Mouse (Mus musculus): ENCODE results near the gene Ugt1a8. TPM values are rescaled to one million over a fixed set of nuclear protein-coding genes. Genes with fewer than 3 reads are reported as not detected.
A peak's percentile ranks its signal among the peaks of the same experiment; 100 is the strongest.

Ugt1a8 gene
- total and polyA plus RNA-seq, 3 experiments: not detected

- peak; percentile 4 for DNase-seq (ENCODE audit: low read depth, low spot score)
- H3K36me3 ChIP-seq (ENCODE audit: control insufficient read depth in 1 of 2, insufficient read depth in 2 of 2, low read length in 2 of 2): peaks cover 0 to 4% of the 10 kb centered on the region in 2 experiments; a peak in 2 of 4 replicates
- no peak within 1 kb of the TSS for H3K27ac ChIP-seq (ENCODE audit: control insufficient read depth, low read depth, low read length)
- H3K79me2 ChIP-seq (ENCODE audit: control insufficient read depth, insufficient read depth, low read length, poor library complexity): no peaks in the 10 kb centered on the region
- no peak for TF ChIP-seq GABPA (IDR thresholded peaks at IDR 0.05; ENCODE audit: low read depth, low read length)
- TF ChIP-seq EP300 (IDR thresholded peaks at IDR 0.05; ENCODE audit: low read depth in 1 of 2, low read length in 2 of 2): no peak
- no peak for TF ChIP-seq RCOR1 (IDR thresholded peaks at IDR 0.05; ENCODE audit: low read depth, low read length)
- no peak within 1 kb of the TSS for H3K4me3 ChIP-seq (ENCODE audit: control insufficient read depth in 1 of 2, insufficient read depth in 1 of 2, low read depth in 2 of 2, low read length in 2 of 2)
- H3K9ac ChIP-seq (ENCODE audit: control insufficient read depth, low read depth, low read length, poor library complexity, severe bottlenecking): no peak within 1 kb of the TSS
- no peaks in the 10 kb centered on the region for H3K9me3 ChIP-seq (replicated peaks; ENCODE audit: insufficient read depth, low read length)
- H3K4me1 ChIP-seq (ENCODE audit: control insufficient read depth in 1 of 2, insufficient read depth in 2 of 2, low read length in 2 of 2): no peaks in the 10 kb centered on the region
- H3K27me3 ChIP-seq (ENCODE audit: control insufficient read depth in 1 of 2, insufficient read depth in 2 of 2, low read length in 2 of 2): no peaks in the 10 kb centered on the region
These were observed 124.2 kb downstream of the Ugt1a8 start, which contains the start of gene Ugt1a1 for GRCm38 (mm10) chr1:88211812-88212211. TSS of gene Ugt1a1 (plus strand) at chr1:88211959.

DNA sequence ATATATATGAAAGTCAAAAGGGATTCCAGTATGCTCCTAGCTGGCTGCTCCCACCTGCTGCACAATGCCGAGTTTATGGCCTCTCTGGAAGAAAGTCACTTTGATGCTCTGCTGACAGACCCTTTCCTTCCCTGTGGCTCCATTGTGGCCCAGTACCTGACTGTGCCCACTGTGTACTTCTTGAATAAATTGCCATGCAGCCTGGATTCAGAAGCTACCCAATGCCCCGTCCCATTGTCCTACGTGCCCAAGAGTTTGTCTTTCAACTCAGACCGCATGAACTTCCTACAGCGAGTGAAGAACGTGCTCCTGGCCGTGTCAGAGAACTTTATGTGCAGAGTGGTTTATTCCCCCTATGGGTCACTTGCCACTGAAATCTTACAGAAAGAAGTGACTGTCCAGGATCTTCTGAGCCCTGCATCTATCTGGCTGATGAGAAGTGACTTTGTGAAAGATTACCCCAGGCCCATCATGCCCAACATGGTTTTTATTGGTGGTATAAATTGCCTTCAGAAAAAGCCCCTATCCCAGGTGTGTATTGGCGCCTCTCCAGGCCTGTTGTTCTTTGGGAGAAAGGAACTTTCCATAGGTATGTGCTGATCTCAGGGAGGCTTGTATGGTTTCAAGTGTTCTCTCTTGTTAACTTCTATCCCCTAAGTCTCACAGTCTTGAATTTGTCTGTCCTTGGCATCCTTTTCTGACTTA is 124.9 kb downstream of the Ugt1a8 start:
- Histone ChIP-seq H3K9ac (ENCODE audit: control insufficient read depth, low read depth, low read length, poor library complexity, severe bottlenecking) (no peak overlapping the region), H3K79me2 (ENCODE audit: control insufficient read depth, insufficient read depth, low read length, poor library complexity) (no peaks in the 10 kb centered on the region), H3K4me1 (ENCODE audit: control insufficient read depth in 1 of 2, insufficient read depth in 2 of 2, low read length in 2 of 2) (no peaks in the 10 kb centered on the region), H3K4me3 (ENCODE audit: control insufficient read depth in 1 of 2, insufficient read depth in 1 of 2, low read depth in 2 of 2, low read length in 2 of 2) (no peak overlapping the region), H3K36me3 (ENCODE audit: control insufficient read depth in 1 of 2, insufficient read depth in 2 of 2, low read length in 2 of 2) (no peaks in the 10 kb centered on the region; a peak in 1 of 4 replicates), H3K27ac (ENCODE audit: control insufficient read depth, low read depth, low read length) (no peak overlapping the region), H3K27me3 (ENCODE audit: control insufficient read depth in 1 of 2, insufficient read depth in 2 of 2, low read length in 2 of 2) (no peaks in the 10 kb centered on the region), H3K9me3 (replicated peaks; ENCODE audit: insufficient read depth, low read length) (no peaks in the 10 kb centered on the region)
- TF ChIP-seq TCF12 (IDR thresholded peaks at IDR 0.05; ENCODE audit: low read depth, low read length) (no peak), ELF1 (IDR thresholded peaks at IDR 0.05; ENCODE audit: low read depth, low read length) (no peak), MAX (IDR thresholded peaks at IDR 0.05; ENCODE audit: low read length) (no peak), MAFK (IDR thresholded peaks at IDR 0.05; ENCODE audit: borderline replicate concordance, low read depth, low read length) (no peak), CTCF (IDR thresholded peaks at IDR 0.05 in 2 of 3, conservative IDR thresholded peaks at IDR 0.05 in 1 of 3; ENCODE audit: control insufficient read depth in 1 of 3, insufficient read depth in 1 of 3, low read depth in 2 of 3, low read length in 3 of 3, poor library complexity in 1 of 3, severe bottlenecking in 1 of 3) (0 out of 6 replicates have a peak, but pooled peaks of 1 of the 3 experiments have one; percentile 1)
- peak; percentile 6 for DNase-seq (ENCODE audit: low read depth, low spot score)

DNA sequence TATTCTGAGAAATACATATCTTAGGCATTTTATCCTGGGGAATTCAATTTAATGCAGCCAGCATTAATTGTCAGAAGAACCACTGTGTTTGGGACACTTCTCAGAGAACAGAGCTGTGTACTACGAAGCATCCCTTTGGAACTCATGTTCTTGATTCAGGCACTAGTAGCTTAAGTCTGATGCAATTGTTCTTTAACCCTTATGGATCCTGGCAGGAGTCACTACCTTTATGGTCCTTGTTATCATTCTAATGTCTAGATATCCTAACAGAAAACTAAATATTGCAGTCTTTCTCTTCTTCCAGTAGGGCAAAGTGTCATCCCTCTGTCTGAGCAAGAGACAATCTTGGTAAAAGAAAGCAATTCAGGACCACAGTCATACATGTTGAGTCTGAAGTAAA is 125.4 kb downstream of the Ugt1a8 start:
- H3K4me3 ChIP-seq (ENCODE audit: control insufficient read depth in 1 of 2, insufficient read depth in 1 of 2, low read depth in 2 of 2, low read length in 2 of 2): no peak overlapping the region
- H3K27ac ChIP-seq (ENCODE audit: control insufficient read depth, low read depth, low read length): no peak overlapping the region
- peak; percentile 4 for DNase-seq (ENCODE audit: low read depth, low spot score)
- no peaks in the 10 kb centered on the region for H3K79me2 ChIP-seq (ENCODE audit: control insufficient read depth, insufficient read depth, low read length, poor library complexity)
- no peaks in the 10 kb centered on the region for H3K9me3 ChIP-seq (replicated peaks; ENCODE audit: insufficient read depth, low read length)
- H3K36me3 ChIP-seq (ENCODE audit: control insufficient read depth in 1 of 2, insufficient read depth in 2 of 2, low read length in 2 of 2): no peaks in the 10 kb centered on the region
- H3K27me3 ChIP-seq (ENCODE audit: control insufficient read depth in 1 of 2, insufficient read depth in 2 of 2, low read length in 2 of 2): no peaks in the 10 kb centered on the region
- no peaks in the 10 kb centered on the region for H3K4me1 ChIP-seq (ENCODE audit: control insufficient read depth in 1 of 2, insufficient read depth in 2 of 2, low read length in 2 of 2)
- TF ChIP-seq CHD2 (IDR thresholded peaks at IDR 0.05; ENCODE audit: low read length) (no peak), KAT2A (conservative IDR thresholded peaks at IDR 0.05; ENCODE audit: low read depth, low read length) (no peak), USF2 (IDR thresholded peaks at IDR 0.05; ENCODE audit: borderline replicate concordance in 1 of 2, insufficient read depth in 1 of 2, low read depth in 1 of 2, low read length in 2 of 2) (no peak)
- H3K9ac ChIP-seq (ENCODE audit: control insufficient read depth, low read depth, low read length, poor library complexity, severe bottlenecking): no peak overlapping the region

All from MEL (cell line).